Mouse (Mus musculus): Measurements from ENCODE around the gene Specc1.

Specc1 gene

GRCm38 (mm10) chr11:62090321-62090720, 133.8 kb downstream of the Specc1 start:
- no peak for DNase-seq (ENCODE audit: low read depth, low spot score)

- no peak for DNase-seq (ENCODE audit: low read depth, low spot score)
Observed at GRCm38 (mm10) chr11:62103380-62103911, 146.9 kb downstream of the Specc1 start.

GRCm38 (mm10) chr11:62106401-62106871, 149.9 kb downstream of the Specc1 start:
- DNase-seq (ENCODE audit: low read depth, low spot score): peak; percentile 19

- DNase-seq (ENCODE audit: low read depth, low spot score): no peak
Observed at GRCm38 (mm10) chr11:62107272-62107836, 150.8 kb downstream of the Specc1 start.

- no peak for DNase-seq (ENCODE audit: low read depth, low spot score)
Observed at GRCm38 (mm10) chr11:62118561-62118960, 162.0 kb downstream of the Specc1 start.

- no peak for DNase-seq (ENCODE audit: low read depth, low spot score)
Observed at GRCm38 (mm10) chr11:62119871-62120270, 163.3 kb downstream of the Specc1 start.

- no peak for DNase-seq (ENCODE audit: low read depth, low spot score)
Observed at GRCm38 (mm10) chr11:62121365-62121764, 164.8 kb downstream of the Specc1 start.

- peak; percentile 87 for DNase-seq (ENCODE audit: low read depth, low spot score)
Observed at GRCm38 (mm10) chr11:62127692-62128091, 171.1 kb downstream of the Specc1 start.

- no peak for DNase-seq (ENCODE audit: low read depth, low spot score)
Observed at GRCm38 (mm10) chr11:62128197-62128596, 171.6 kb downstream of the Specc1 start.

- peak; percentile 68 for DNase-seq (ENCODE audit: low read depth, low spot score)
Observed at GRCm38 (mm10) chr11:62130191-62130590, 173.6 kb downstream of the Specc1 start.

GRCm38 (mm10) chr11:62130685-62131295, 174.2 kb downstream of the Specc1 start:
- peak; percentile 23 for DNase-seq (ENCODE audit: low read depth, low spot score)

GRCm38 (mm10) chr11:62131601-62132000, 175.0 kb downstream of the Specc1 start:
- no peak for DNase-seq (ENCODE audit: low read depth, low spot score)

GRCm38 (mm10) chr11:62134191-62134590, 177.6 kb downstream of the Specc1 start:
- DNase-seq (ENCODE audit: low read depth, low spot score): no peak

- no peak for DNase-seq (ENCODE audit: low read depth, low spot score)
Observed at GRCm38 (mm10) chr11:62145216-62146110, 188.9 kb downstream of the Specc1 start.

- no peak for DNase-seq (ENCODE audit: low read depth, low spot score)
Observed at GRCm38 (mm10) chr11:62146661-62147060, 190.1 kb downstream of the Specc1 start.

- no peak for DNase-seq (ENCODE audit: low read depth, low spot score)
Observed at GRCm38 (mm10) chr11:62148026-62148425, 191.5 kb downstream of the Specc1 start.

GRCm38 (mm10) chr11:62148449-62148848, 191.9 kb downstream of the Specc1 start:
- no peak for DNase-seq (ENCODE audit: low read depth, low spot score)

GRCm38 (mm10) chr11:62153057-62153456, 196.5 kb downstream of the Specc1 start:
- DNase-seq (ENCODE audit: low read depth, low spot score): no peak

- no peak for DNase-seq (ENCODE audit: low read depth, low spot score)
Observed at GRCm38 (mm10) chr11:62159803-62160202, 203.2 kb downstream of the Specc1 start.

GRCm38 (mm10) chr11:62161450-62161849, 204.9 kb downstream of the Specc1 start:
- no peak for DNase-seq (ENCODE audit: low read depth, low spot score)

GRCm38 (mm10) chr11:62164357-62164756, 207.8 kb downstream of the Specc1 start:
- DNase-seq (ENCODE audit: low read depth, low spot score): no peak

GRCm38 (mm10) chr11:62166503-62166902, 209.9 kb downstream of the Specc1 start:
- no peak for DNase-seq (ENCODE audit: low read depth, low spot score)

Data from mesoderm, embryonic 11.5 days (tissue).